Mouse (Mus musculus) stomach, postnatal 0 days (tissue): ENCODE measurements around the gene Tmem182. TPM values are rescaled to one million over a fixed set of nuclear protein-coding genes. Genes with fewer than 3 reads are reported as not detected.

Source experiments
- ATAC-seq: fragments of 200-750 bp; cut with Nextera tagmentation; 2 replicates; pipeline ENCODE4 v1.8.0; 2017; ENCODE audit not compliant: low FRiP score, low TSS enrichment
- DNase-seq: peaks from one replicate; pipeline ENCODE4 v3.0.0-alpha.2; 2016; ENCODE audit warnings: low spot score
- H3K27ac ChIP-seq: fragments of 300-500 bp; sonication (generic); replicated peaks from 2 replicates; pipeline ENCODE4 v1.5.1; 2014; ENCODE audit warnings: mild to moderate bottlenecking, control low read depth
- H3K27me3 ChIP-seq: fragments of 300-500 bp; sonication (generic); 2 replicates; pipeline ENCODE4 v1.6.1; 2014; ENCODE audit warnings: low read length; ENCODE audit not compliant: control insufficient read depth, insufficient read depth
- H3K36me3 ChIP-seq: fragments of 300-500 bp; sonication (generic); 2 replicates; pipeline ENCODE4 v1.6.1; 2014; ENCODE audit warnings: low read length, mixed read lengths; ENCODE audit not compliant: control insufficient read depth, insufficient read depth
- H3K4me1 ChIP-seq: fragments of 300-500 bp; sonication (generic); replicated peaks from 2 replicates; pipeline ENCODE4 v1.6.1; 2014; ENCODE audit warnings: antibody characterized with exemption; ENCODE audit not compliant: control insufficient read depth, insufficient read depth
- H3K4me2 ChIP-seq: fragments of 300-500 bp; sonication (generic); replicated peaks from 2 replicates; pipeline ENCODE4 v1.6.1; 2014; ENCODE audit warnings: low read depth, mild to moderate bottlenecking, control low read depth, moderate library complexity
- H3K4me3 ChIP-seq: fragments of 300-500 bp; sonication (generic); 2 replicates; pipeline ENCODE4 v1.5.1; 2014; ENCODE audit warnings: low read depth, low read length, control low read depth
- H3K9ac ChIP-seq: fragments of 300-500 bp; sonication (generic); 2 replicates; pipeline ENCODE4 v1.6.1; 2014; ENCODE audit warnings: mild to moderate bottlenecking, low read length, control low read depth, mixed read lengths
- H3K9me3 ChIP-seq: fragments of 300-500 bp; sonication (generic); 2 replicates; pipeline ENCODE4 v1.6.1; 2016; ENCODE audit warnings: low read length; ENCODE audit not compliant: control insufficient read depth
- CTCF ChIP-seq: IDR thresholded peaks from 2 replicates; pipeline ENCODE4 v1.5.1; 2016; ENCODE audit warnings: antibody characterized with exemption, low read depth, mild to moderate bottlenecking, moderate library complexity
- EP300 ChIP-seq: optimal IDR thresholded peaks from 2 replicates; pipeline ENCODE3; 2016; ENCODE audit warnings: antibody characterized with exemption
- WGBS: fragments of 180-500 bp; shearing (Covaris S2); extraction: QIAGEN DNeasy Blood & Tissue Kit; methylation state at CpG from one replicate; pipeline ENCODE4 v1.1.7; 2014; 5-methylcytosine and 5-hydroxymethylcytosine counted together
- polyA plus RNA-seq: library from polyadenylated mRNA; unstranded; fragments of >200 nt; fragmentation: Nextera tagmentation; extraction: Ambion mirVana; gene quantifications from 2 replicates; pipeline ENCODE4 v1.2.1, GENCODE M21; 2015

Tmem182 gene
- polyA plus RNA-seq, 1 experiment from 2014 or later: 0.17 TPM

GRCm38 (mm10) chr1:40790324-40791141 is 14.9 kb upstream of the Tmem182 start, which contains the start of gene Mfsd9:
TSS of gene Mfsd9 (minus strand) at chr1:40790687.
- ATAC-seq: peak; percentile 90
- H3K4me1 ChIP-seq: no peaks in the 10 kb centered on the region
- H3K27ac ChIP-seq: peak within 1 kb of the TSS; percentile 8; the same call in 1 of the 2 replicates
- peak within 1 kb of the TSS; percentile 82 for H3K4me2 ChIP-seq
- H3K27me3 ChIP-seq: no peaks in the 10 kb centered on the region
- H3K4me3 ChIP-seq: peak within 1 kb of the TSS; percentile 73
- no peaks in the 10 kb centered on the region for H3K9me3 ChIP-seq
- WGBS: 5% methylated on average over 38 of the region's 38 CpGs
- peak; percentile 94 for DNase-seq
- H3K9ac ChIP-seq: peak within 1 kb of the TSS; percentile 66
- TF ChIP-seq CTCF (no peak), EP300 (no peak)
- H3K36me3 ChIP-seq: no peaks in the 10 kb centered on the region

GRCm38 (mm10) chr1:40795508-40795907 is 9.9 kb upstream of the Tmem182 start:
- WGBS: 91% methylated on average over 1 of the region's 1 CpGs
- no peaks in the 10 kb centered on the region for H3K9me3 ChIP-seq

GRCm38 (mm10) chr1:40797348-40797747 is 8.1 kb upstream of the Tmem182 start:
- Histone ChIP-seq H3K27me3 (no peaks in the 10 kb centered on the region), H3K9ac (no peak overlapping the region), H3K4me1 (no peaks in the 10 kb centered on the region), H3K4me2 (no peak overlapping the region), H3K4me3 (no peak overlapping the region), H3K27ac (no peak overlapping the region), H3K36me3 (no peaks in the 10 kb centered on the region), H3K9me3 (no peaks in the 10 kb centered on the region)
- ATAC-seq: peak; percentile 74; the same call in 1 of the 2 replicates
- TF ChIP-seq CTCF: peak; percentile 82
- no peak for TF ChIP-seq EP300
- 18% methylated on average over 5 of the region's 5 CpGs for WGBS
- DNase-seq: peak; percentile 64

More at GRCm38 (mm10) chr1:40795508-40795907, 9.9 kb upstream of the Tmem182 start:
- Histone ChIP-seq H3K4me2 (no peak overlapping the region), H3K4me3 (no peak overlapping the region), H3K9ac (no peak overlapping the region), H3K27me3 (no peaks in the 10 kb centered on the region), H3K27ac (no peak overlapping the region), H3K4me1 (no peaks in the 10 kb centered on the region), H3K36me3 (no peaks in the 10 kb centered on the region)
- TF ChIP-seq EP300: no peak
- TF ChIP-seq CTCF: no peak
- DNase-seq: no peak
- no peak for ATAC-seq

- H3K4me3 ChIP-seq: no peak overlapping the region
- WGBS: 82% methylated on average over 8 of the region's 8 CpGs
- no peak for DNase-seq
- H3K9ac ChIP-seq: no peak overlapping the region
- H3K27ac ChIP-seq: no peak overlapping the region
- no peak overlapping the region for H3K4me2 ChIP-seq
- H3K27me3 ChIP-seq: no peaks in the 10 kb centered on the region
- no peaks in the 10 kb centered on the region for H3K9me3 ChIP-seq
- no peak for TF ChIP-seq CTCF
- TF ChIP-seq EP300: no peak
- no peaks in the 10 kb centered on the region for H3K4me1 ChIP-seq
- ATAC-seq: no peak
- no peaks in the 10 kb centered on the region for H3K36me3 ChIP-seq
Observed at GRCm38 (mm10) chr1:40799121-40799520, 6.3 kb upstream of the Tmem182 start.

- Histone ChIP-seq H3K27ac (no peak overlapping the region), H3K9ac (no peak overlapping the region), H3K36me3 (no peaks in the 10 kb centered on the region), H3K9me3 (no peaks in the 10 kb centered on the region), H3K27me3 (no peaks in the 10 kb centered on the region), H3K4me2 (no peak overlapping the region), H3K4me1 (no peaks in the 10 kb centered on the region), H3K4me3 (no peak overlapping the region)
- no peak for TF ChIP-seq CTCF
- TF ChIP-seq EP300: no peak
- 81% methylated on average over 5 of the region's 5 CpGs for WGBS
- no peak for DNase-seq
- no peak for ATAC-seq
Observed at GRCm38 (mm10) chr1:40800908-40801307, 4.5 kb upstream of the Tmem182 start.

- no peak for ATAC-seq
- TF ChIP-seq CTCF (peak; percentile 87), EP300 (no peak)
- peak; percentile 33 for DNase-seq
- no peaks in the 10 kb centered on the region for H3K9me3 ChIP-seq
- 21% methylated on average over 3 of the region's 3 CpGs for WGBS
- no peak overlapping the region for H3K9ac ChIP-seq
- H3K36me3 ChIP-seq: no peaks in the 10 kb centered on the region
- no peak overlapping the region for H3K27ac ChIP-seq
- no peak overlapping the region for H3K4me3 ChIP-seq
- no peaks in the 10 kb centered on the region for H3K27me3 ChIP-seq
- H3K4me1 ChIP-seq: no peaks in the 10 kb centered on the region
- H3K4me2 ChIP-seq: no peak overlapping the region
Observed at GRCm38 (mm10) chr1:40802759-40803158, 2.6 kb upstream of the Tmem182 start.
